Mouse (Mus musculus) B cell, adult 2 months (primary cell): Measurements from ENCODE around the gene Abr.
A peak's percentile ranks its signal among the peaks of the same experiment; 100 is the strongest.

ENCODE experiments used
- DNase-seq, 2 experiments: peaks; one replicate each; pipeline ENCODE4 v3.0.0; 2022

Abr gene

DNA sequence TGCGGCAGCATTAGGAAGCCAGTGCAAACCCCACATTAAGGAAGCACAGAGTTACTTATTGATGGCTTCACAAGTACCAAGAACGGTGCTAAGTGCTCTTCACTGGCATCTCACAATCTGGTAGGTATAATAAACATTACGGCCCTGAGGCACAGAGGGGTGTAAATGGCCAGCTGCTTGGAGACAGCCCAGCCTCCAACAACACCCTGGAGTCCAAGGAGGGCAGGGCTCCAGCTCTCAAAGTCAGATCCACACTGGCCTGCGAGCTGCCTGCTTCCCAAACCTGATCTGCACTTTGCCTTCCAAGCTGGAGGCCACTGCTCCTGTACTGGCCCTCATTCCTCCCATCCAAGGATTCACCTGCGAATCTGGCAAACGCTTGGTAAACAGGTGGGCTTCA is 132.7 kb downstream of the Abr start:
- DNase-seq, result no peak

- DNase-seq, result no peak
Measured at GRCm38 (mm10) chr11:76487024-76487423, 135.1 kb downstream of the Abr start.

DNA sequence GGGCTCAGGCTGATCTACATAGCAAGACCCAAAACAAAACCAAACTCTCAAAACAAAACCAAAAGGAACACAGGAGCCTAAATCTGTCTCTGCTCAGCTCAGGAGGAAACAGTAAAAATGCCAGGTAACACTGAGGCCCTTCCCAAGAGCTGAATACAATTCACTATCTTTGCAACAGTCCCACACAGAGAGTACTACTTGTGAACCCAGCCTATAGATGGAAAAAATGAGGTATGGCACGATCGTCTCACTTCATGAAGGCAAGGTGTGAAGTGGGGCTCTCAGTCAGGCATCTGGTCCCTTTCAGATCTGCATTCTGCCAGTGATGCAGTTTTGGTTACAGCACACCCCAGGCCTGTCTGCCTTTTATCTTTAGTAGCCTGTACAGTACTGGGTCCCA is 138.1 kb downstream of the Abr start:
- no peak for DNase-seq

- DNase-seq, result no peak
Measured at GRCm38 (mm10) chr11:76483171-76483727, 138.9 kb downstream of the Abr start.

GRCm38 (mm10) chr11:76482697-76483096 is 139.4 kb downstream of the Abr start:
- DNase-seq, result peak; percentile 30

DNA sequence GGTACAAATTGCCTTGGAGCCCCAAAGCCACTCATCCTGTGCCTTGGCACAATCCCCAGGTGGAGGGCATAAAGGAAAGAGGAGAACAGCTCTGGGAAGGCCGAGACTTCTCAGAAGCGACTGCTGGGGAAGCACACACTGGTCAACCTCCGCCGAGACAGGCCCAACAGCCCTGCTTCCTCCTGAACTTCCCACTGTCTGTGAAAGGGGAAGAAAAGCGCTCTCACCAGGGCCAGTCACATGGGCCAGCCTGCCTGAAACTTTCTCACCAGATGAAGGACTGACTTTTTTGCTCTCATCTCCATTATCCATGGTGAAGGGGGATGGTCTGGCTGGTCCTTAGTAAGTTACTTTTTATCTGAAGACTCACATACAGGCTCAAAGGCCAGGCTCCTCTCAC is 139.9 kb downstream of the Abr start:
- DNase-seq, result peak; percentile 21 to 32

GRCm38 (mm10) chr11:76479729-76480128 is 142.4 kb downstream of the Abr start:
- DNase-seq, result peak; percentile 40 to 51

GRCm38 (mm10) chr11:76478676-76479655 is 143.1 kb downstream of the Abr start:
- DNase-seq, result peak; percentile 33 to 40

DNA sequence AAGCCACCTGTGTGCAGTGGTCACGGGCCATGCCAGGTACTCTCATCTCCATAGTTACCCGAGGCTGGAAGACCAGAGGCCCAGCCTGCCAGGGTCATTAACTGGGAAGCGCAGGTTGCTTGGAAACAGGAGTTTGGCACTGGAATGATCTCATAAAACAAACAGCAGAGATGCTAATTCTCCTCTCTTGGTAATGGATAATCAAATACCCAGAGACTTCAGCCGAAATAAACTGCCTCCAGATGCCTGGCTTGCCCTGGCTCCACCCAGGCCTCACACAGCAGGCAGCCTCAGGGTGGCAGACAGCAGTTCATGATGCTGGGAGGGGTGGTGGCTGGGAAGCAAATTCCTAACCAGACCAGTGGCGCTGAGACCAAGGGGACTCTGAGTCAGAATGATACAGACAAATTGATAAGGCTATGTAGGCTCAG is 145.0 kb downstream of the Abr start:
- no peak for DNase-seq

DNA sequence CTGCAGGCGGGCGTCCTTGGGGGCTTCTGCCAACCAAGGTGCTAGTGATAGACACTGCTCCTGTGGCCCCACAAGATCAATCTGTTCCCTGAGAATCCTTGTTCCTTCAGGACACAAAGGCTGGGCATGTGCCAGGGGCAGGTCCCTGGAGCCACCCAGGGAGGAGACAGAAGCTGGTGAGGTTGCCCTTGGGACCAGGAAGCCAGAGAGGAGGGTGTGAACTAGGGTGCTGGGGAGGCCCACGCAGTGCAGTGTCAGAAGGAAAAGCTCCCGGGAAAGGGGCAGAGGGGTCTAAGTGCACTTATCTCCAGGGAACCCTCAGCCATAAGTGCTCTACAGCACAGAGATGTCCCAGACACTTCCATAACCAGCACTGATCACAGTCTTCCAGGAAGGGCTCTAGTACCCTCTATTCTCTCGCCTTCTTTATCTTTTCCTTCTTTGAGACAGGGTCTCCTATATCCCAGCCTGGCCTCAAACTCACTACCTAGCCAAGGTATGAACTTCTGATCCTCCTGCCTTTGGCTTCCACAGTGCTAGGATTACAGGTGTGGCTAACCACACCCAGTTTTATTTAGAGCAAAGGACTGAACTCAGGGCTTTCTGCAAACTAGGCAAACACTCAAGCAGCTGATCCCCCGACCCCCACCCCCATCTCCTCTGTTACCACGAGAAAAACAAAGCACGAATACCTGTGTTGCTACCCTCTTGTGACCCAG is 145.6 kb downstream of the Abr start:
- no peak for DNase-seq

GRCm38 (mm10) chr11:76472617-76473016 is 149.5 kb downstream of the Abr start:
- no peak for DNase-seq

DNA sequence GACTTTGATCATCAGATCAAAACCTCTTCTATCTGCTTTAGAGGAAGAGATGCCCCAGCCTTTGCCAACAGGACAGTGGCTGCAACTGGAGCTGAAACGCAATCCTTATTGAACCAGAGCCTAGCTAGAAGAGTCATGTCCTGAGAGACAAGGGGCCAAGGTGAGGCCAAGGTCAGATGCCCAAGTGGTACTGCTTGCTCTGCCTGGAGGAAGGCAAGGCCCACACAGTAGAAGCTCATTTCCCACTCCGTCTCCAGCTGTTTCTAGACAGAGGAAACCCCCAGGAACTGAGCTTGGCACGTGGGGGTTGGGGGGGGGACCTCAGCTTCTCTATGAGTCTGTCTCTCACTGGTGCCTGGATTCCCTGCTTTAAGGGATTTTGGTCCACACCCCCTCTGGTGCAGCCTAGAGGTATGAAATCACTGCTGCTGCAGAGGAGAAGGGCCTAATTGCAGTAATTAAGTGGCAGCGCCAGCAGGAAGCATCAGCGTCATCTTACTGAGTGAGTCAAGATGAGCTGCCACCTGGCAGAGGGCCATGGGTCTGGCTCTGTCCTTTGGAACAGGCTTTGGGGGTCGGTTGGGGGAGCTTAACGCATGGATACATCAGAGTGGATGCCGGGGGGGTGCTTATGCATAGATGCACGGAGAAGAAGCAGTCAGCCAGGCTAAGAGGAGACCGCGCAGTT is 152.7 kb downstream of the Abr start:
- DNase-seq, result no peak

- no peak for DNase-seq
Measured at GRCm38 (mm10) chr11:76468347-76468746, 153.8 kb downstream of the Abr start.

DNA sequence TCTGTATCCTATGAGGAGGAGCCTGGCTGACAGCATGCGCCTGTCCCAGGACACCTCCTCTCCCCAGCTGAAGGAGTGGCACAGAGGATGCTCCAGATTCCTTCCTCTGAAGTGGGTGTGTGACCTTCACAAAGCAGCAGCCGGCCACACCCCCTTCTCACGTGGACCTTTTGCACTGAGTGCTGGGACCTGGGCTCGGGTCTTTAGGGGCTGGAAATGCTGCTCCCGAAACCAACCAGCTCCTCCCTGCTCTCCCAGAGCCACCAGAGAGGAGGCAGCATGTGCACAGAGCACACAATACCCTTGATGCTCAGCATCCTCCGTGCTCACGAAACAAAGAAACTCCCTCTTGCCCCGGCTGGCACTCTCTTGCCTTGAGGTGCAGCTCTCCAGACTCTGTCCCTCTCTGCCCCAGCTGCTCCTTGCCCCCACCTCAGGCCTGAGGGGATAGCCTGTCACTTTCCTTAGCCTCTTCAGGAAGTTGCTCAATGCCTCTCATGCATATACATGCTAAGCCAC is 154.6 kb downstream of the Abr start:
- DNase-seq, result no peak

DNA sequence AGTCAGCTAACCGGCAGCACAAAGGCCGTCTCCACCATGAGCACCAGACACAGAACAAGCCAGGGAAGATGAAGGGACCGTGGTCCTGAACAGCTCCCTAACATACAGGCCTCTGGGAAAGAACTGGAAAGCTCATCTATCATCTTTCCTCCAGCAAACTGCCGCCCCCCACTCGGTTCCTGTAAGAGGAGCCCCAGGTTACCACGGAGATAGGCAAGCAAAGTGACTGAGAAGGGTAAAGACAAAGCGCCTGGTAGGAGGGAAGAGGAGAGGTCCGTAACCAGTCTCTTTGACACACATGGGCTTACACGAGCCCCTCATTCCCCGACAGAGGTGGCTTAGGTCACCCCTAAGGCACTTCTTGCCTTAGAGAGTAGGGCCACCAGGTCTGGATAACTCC is 155.0 kb downstream of the Abr start:
- DNase-seq, result no peak

- DNase-seq, result no peak
Measured at GRCm38 (mm10) chr11:76465879-76466278, 156.2 kb downstream of the Abr start.

DNA sequence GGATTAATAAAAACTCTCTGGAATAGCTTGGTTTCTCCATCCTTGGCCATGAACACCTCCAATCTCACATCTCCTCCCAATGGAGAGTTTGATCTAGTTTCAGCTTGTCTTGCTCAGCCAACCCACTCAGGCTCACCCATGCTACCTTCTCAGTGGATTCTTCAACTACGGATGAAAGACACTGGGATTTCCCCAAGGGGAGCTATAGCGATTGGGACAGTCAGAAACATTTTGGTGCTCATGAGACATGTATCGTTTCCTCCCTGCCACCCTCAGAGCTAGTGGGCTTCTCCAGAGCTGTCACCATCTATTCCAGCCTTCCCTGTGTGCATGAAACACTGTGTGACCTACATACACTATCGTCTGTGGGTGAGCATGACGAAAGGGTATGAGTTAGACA is 160.4 kb downstream of the Abr start:
- DNase-seq, result no peak

DNA sequence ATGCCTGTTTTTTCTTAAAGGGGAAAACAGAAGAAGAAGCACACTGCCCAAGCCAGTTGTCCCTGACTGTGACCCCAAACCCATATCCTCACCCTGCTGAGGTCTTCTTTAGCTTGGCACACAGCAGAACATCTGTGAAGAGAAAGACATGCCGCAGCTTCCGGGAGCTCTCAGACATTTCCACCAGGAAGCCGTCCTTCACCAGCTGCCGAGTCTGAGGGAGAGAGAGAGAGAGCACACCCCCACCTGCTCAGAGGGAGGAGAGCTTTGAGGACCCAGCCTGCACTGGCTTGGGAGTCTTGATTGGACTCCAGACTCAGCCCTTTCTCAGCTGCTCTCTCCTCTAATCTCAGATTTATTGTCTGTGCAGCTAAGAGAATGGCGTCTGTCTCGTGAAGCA is 160.9 kb downstream of the Abr start:
- DNase-seq, result no peak

DNA sequence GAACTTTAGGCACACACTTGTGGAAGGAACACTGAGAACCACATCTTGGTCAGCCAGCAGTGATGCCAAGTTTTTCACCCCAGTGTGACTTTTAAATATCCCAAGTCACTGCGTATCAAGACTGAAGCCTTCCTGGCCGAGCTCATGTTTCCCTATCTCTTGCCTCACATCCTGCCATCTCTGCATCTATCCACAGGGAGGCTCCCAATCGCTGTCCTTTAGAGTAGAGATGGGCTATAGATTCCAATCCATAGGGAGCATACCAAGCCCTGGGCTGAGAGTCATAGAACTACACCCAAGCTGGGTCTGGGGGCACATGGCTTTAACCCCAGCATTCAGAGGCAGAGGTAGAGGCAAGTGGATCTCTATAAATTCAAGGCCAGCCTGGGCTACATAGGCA is 162.6 kb downstream of the Abr start:
- no peak for DNase-seq

DNA sequence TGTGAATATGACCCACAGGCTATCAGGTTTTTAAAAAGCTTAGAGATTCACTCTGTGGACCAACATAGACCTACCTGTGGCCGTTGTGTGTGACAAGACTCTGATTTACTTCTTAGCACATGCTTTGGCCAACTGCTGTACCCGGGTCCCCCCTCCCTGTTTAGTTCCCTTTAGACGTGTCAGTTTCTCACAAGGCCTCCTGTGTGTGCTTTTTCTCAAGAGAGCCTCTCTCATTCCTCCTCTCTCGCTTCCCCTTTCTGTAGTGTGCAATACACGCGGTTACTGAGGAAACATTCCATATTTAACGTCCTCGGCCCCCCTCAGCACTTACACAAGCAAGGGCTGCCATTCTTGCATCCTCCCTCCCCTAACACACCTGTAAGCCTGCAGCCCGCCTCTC is 163.4 kb downstream of the Abr start:
- DNase-seq, result peak; percentile 11 to 21

GRCm38 (mm10) chr11:76456897-76457296 is 165.2 kb downstream of the Abr start:
- DNase-seq, result peak; percentile 43 to 48

GRCm38 (mm10) chr11:76456233-76456632 is 165.9 kb downstream of the Abr start:
- peak; percentile 93 to 94 for DNase-seq

GRCm38 (mm10) chr11:76454492-76454891 is 167.6 kb downstream of the Abr start:
- DNase-seq, result peak; percentile 76
